Comparison of ENCODE assay signal across 8 mouse cellular contexts in the genomic region with DNA sequence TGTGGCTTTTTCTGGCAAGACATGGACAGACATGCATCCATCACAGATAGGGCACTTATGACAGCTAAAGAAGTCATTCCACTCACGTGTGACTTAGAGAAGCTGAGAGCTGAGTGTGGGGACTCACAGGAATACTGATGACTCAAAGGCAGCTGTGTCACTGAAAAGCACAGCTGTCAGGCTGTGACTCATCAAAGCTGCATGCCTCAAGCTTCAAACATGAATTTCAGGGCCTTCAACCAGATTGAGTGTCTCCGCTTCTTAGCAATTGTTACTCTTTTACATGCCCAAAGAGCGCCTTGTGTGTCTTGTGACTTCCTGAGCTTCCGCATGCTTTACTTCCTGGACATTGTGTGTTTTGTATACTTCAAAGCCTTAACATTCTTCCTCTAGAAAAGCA.
DNase-seq lines count a peak whose midpoint lies in the region; ATAC-seq and TF ChIP-seq lines count a peak whose summit lies in the region.

No protein-coding gene starts in this region.

- no peak for TF ChIP-seq CTCF in forebrain, postnatal 0 days (IDR thresholded peaks at IDR 0.05; ENCODE audit: low read depth)

- no peaks in the 10 kb centered on the region for H3K36me3 ChIP-seq in forebrain, postnatal 0 days (ENCODE audit: insufficient read depth)
- no peaks in the 10 kb centered on the region for H3K36me3 ChIP-seq in forebrain, embryonic 13.5 days (ENCODE audit: poor library complexity, severe bottlenecking)
- no peaks in the 10 kb centered on the region for H3K36me3 ChIP-seq in midbrain, embryonic 13.5 days
- H3K36me3 ChIP-seq in midbrain, embryonic 10.5 days, result no peaks in the 10 kb centered on the region

- no peak overlapping the region for H3K9ac ChIP-seq in forebrain, postnatal 0 days
- H3K9ac ChIP-seq in forebrain, embryonic 13.5 days, result no peak overlapping the region
- H3K9ac ChIP-seq in midbrain, embryonic 13.5 days (replicated peaks), result no peak overlapping the region

- peak; percentile 71 for ATAC-seq in forebrain, postnatal 0 days
- ATAC-seq in forebrain, embryonic 13.5 days, result no peak
- ATAC-seq in midbrain, embryonic 13.5 days, result peak; percentile 43; the same call in 1 of the 2 replicates
- ATAC-seq in megakaryocyte-erythroid progenitor cell, adult 5-6 weeks (replicated peaks; ENCODE audit: low FRiP score, low TSS enrichment, poor library complexity, severe bottlenecking), result no peak

- H3K27ac ChIP-seq in forebrain, postnatal 0 days (ENCODE audit: low read depth, low read length), result no peak overlapping the region
- H3K27ac ChIP-seq in forebrain, embryonic 13.5 days, result no peak overlapping the region
- no peak overlapping the region for H3K27ac ChIP-seq in midbrain, embryonic 13.5 days
- H3K27ac ChIP-seq in midbrain, embryonic 10.5 days (replicated peaks), result no peak overlapping the region

- H3K4me2 ChIP-seq in forebrain, postnatal 0 days (ENCODE audit: low read depth), result no peak overlapping the region
- H3K4me2 ChIP-seq in forebrain, embryonic 13.5 days, result no peak overlapping the region
- H3K4me2 ChIP-seq in midbrain, embryonic 13.5 days (replicated peaks), result no peak overlapping the region

- H3K9me3 ChIP-seq in forebrain, postnatal 0 days (ENCODE audit: low read length), result no peaks in the 10 kb centered on the region
- H3K9me3 ChIP-seq in forebrain, embryonic 13.5 days (replicated peaks), result no peaks in the 10 kb centered on the region
- H3K9me3 ChIP-seq in midbrain, embryonic 13.5 days, result no peaks in the 10 kb centered on the region
- H3K9me3 ChIP-seq in midbrain, embryonic 10.5 days (replicated peaks), result no peaks in the 10 kb centered on the region

- peak; percentile 33 for DNase-seq in forebrain, postnatal 0 days
- no peak for DNase-seq in midbrain, embryonic 10.5 days (ENCODE audit: low spot score)
- DNase-seq in left cerebral cortex, adult 18-20 months (ENCODE audit: low spot score in 2 of 2), result peak; percentile 12 to 20
- DNase-seq in right cerebral cortex, postnatal 10 days (ENCODE audit: low spot score in 2 of 2), result peak; percentile 29 to 58
- no peak for DNase-seq in thymus, postnatal 0 days (ENCODE audit: low spot score)

- 78% methylated on average over 4 of the region's 4 CpGs for WGBS in forebrain, postnatal 0 days
- 81% methylated on average over 4 of the region's 4 CpGs for whole genome bisulfite sequencing in forebrain, embryonic 13.5 days
- 69% methylated on average over 4 of the region's 4 CpGs for WGBS in midbrain, embryonic 13.5 days
- WGBS in midbrain, embryonic 10.5 days, result 85% methylated on average over 4 of the region's 4 CpGs

- no peaks in the 10 kb centered on the region for H3K27me3 ChIP-seq in forebrain, postnatal 0 days (ENCODE audit: insufficient read depth, low read length)
- H3K27me3 ChIP-seq in forebrain, embryonic 13.5 days, result no peaks in the 10 kb centered on the region
- H3K27me3 ChIP-seq in midbrain, embryonic 13.5 days, result no peaks in the 10 kb centered on the region
- no peaks in the 10 kb centered on the region for H3K27me3 ChIP-seq in midbrain, embryonic 10.5 days (ENCODE audit: low read depth, poor library complexity, severe bottlenecking)

- H3K4me1 ChIP-seq in forebrain, postnatal 0 days (ENCODE audit: insufficient read depth), result no peaks in the 10 kb centered on the region
- H3K4me1 ChIP-seq in forebrain, embryonic 13.5 days, result no peaks in the 10 kb centered on the region
- H3K4me1 ChIP-seq in midbrain, embryonic 13.5 days (replicated peaks), result no peaks in the 10 kb centered on the region
- no peaks in the 10 kb centered on the region for H3K4me1 ChIP-seq in midbrain, embryonic 10.5 days

- H3K4me3 ChIP-seq in forebrain, postnatal 0 days (ENCODE audit: low read depth, low read length), result no peak overlapping the region
- H3K4me3 ChIP-seq in forebrain, embryonic 13.5 days, result no peak overlapping the region
- no peak overlapping the region for H3K4me3 ChIP-seq in midbrain, embryonic 13.5 days (replicated peaks)
- H3K4me3 ChIP-seq in midbrain, embryonic 10.5 days, result no peak overlapping the region

Comparison
In these comparisons a context has a peak if more than half of its experiments do, and no peak if none do; other contexts are left out.
1. ATAC-seq: peak in forebrain, postnatal 0 days (single experiment) and midbrain, embryonic 13.5 days (single experiment); none in forebrain, embryonic 13.5 days (single experiment) and megakaryocyte-erythroid progenitor cell, adult 5-6 weeks (single experiment).
2. DNase-seq: peak in forebrain, postnatal 0 days (single experiment), left cerebral cortex, adult 18-20 months (2 of 2) and right cerebral cortex, postnatal 10 days (2 of 2); none in midbrain, embryonic 10.5 days (single experiment) and thymus, postnatal 0 days (single experiment).